Mouse (Mus musculus) cerebellum, adult 2 months (tissue): ENCODE data around the gene Cped1.

ENCODE experiments used
- CTCF ChIP-seq: fragments of 200-500 bp; IDR thresholded peaks from 2 replicates; pipeline ENCODE4 v1.5.1; 2011; ENCODE audit warnings: low read depth, mild to moderate bottlenecking, control low read depth, low read length, moderate library complexity, borderline replicate concordance; ENCODE audit not compliant: insufficient read depth
- POLR2A ChIP-seq: fragments of 200-500 bp; IDR thresholded peaks from 2 replicates; pipeline ENCODE4 v1.6.1; 2011; ENCODE audit warnings: low read length, control low read depth, borderline replicate concordance; ENCODE audit not compliant: insufficient read depth

GRCm38 (mm10) chr6:22086056-22086455 is 100.3 kb downstream of the Cped1 start:
- no peak for TF ChIP-seq CTCF
- TF ChIP-seq POLR2A: no peak
